11 mouse cellular contexts compared by ENCODE assay signal in genomic region chr4:43427501-43428179, GRCm38 (mm10). TPM values are rescaled to one million over a fixed set of nuclear protein-coding genes. Genes with fewer than 3 reads are reported as not detected.
A peak's percentile ranks its signal among the peaks of the same experiment; 100 is the strongest.
DNase-seq lines count a peak whose midpoint lies in the region; ATAC-seq and TF ChIP-seq lines count a peak whose summit lies in the region.
"Had no signal": no experiment of that assay in that cellular context is flagged by ENCODE, and none has a peak within 500 bp of the region (broad histone marks: within the 10 kb centered on the region; RNA-seq: fewer than 3 reads in every experiment).

No protein-coding gene starts in this region.

- H3K4me2 ChIP-seq in midbrain, embryonic 11.5 days, result no peak overlapping the region
- H3K4me2 ChIP-seq in midbrain, embryonic 16.5 days (ENCODE audit: low read length), result no peak overlapping the region
- peak overlapping the region; percentile 4; the same call in 1 of the 2 replicates for H3K4me2 ChIP-seq in embryonic facial prominence, embryonic 12.5 days (replicated peaks)
- H3K4me2 ChIP-seq in hindbrain, postnatal 0 days (ENCODE audit: low read depth, low read length), result 0 out of 2 replicates have a peak overlapping the region, but pooled peaks have one; percentile 10
- H3K4me2 ChIP-seq: heart, embryonic 15.5 days had no signal

- no peaks in the 10 kb centered on the region for H3K9me3 ChIP-seq in midbrain, embryonic 11.5 days (ENCODE audit: control insufficient read depth, low read length)
- H3K9me3 ChIP-seq in midbrain, embryonic 16.5 days (replicated peaks; ENCODE audit: control insufficient read depth, low read length, poor library complexity, severe bottlenecking), result no peaks in the 10 kb centered on the region
- no peaks in the 10 kb centered on the region for H3K9me3 ChIP-seq in embryonic facial prominence, embryonic 12.5 days
- H3K9me3 ChIP-seq in hindbrain, postnatal 0 days (ENCODE audit: low read length), result no peaks in the 10 kb centered on the region
- H3K9me3 ChIP-seq: heart, embryonic 15.5 days had no signal

- peak; percentile 88 for DNase-seq in midbrain, embryonic 11.5 days (ENCODE audit: low spot score, missing footprints)
- peak; percentile 37 for DNase-seq in hindbrain, postnatal 0 days (ENCODE audit: low spot score)
- DNase-seq in thymus, postnatal 0 days (ENCODE audit: low spot score), result peak; percentile 93
- DNase-seq in lung, adult 2 months, result no peak
- DNase-seq in lung, postnatal 36 days, result no peak
- DNase-seq in layer of hippocampus, postnatal 36 days, result no peak
- DNase-seq: cerebellum, postnatal 36 days had no signal

- H3K9ac ChIP-seq in midbrain, embryonic 11.5 days (ENCODE audit: low read length), result no peak overlapping the region
- no peak overlapping the region for H3K9ac ChIP-seq in midbrain, embryonic 16.5 days (ENCODE audit: low read depth, low read length)
- 0 out of 2 replicates have a peak overlapping the region, but pooled peaks have one; percentile 8 for H3K9ac ChIP-seq in embryonic facial prominence, embryonic 12.5 days
- no peak overlapping the region for H3K9ac ChIP-seq in hindbrain, postnatal 0 days (replicated peaks; ENCODE audit: low read length)
- H3K9ac ChIP-seq: heart, embryonic 15.5 days had no signal

- 19% methylated on average over 23 of the region's 23 CpGs for WGBS in midbrain, embryonic 11.5 days
- 19% methylated on average over 23 of the region's 23 CpGs for WGBS in midbrain, embryonic 16.5 days
- WGBS in embryonic facial prominence, embryonic 12.5 days, result 22% methylated on average over 22 of the region's 23 CpGs
- 22% methylated on average over 23 of the region's 23 CpGs for WGBS in hindbrain, postnatal 0 days
- 47% methylated on average over 23 of the region's 23 CpGs for WGBS in lung, adult 2 months

- no peak for TF ChIP-seq POLR2A in lung, adult 2 months (IDR thresholded peaks at IDR 0.05; ENCODE audit: borderline replicate concordance, extremely low read depth, low read depth, low read length)

- peaks cover 45% of the 10 kb centered on the region for H3K27me3 ChIP-seq in midbrain, embryonic 11.5 days (ENCODE audit: control insufficient read depth, insufficient read depth, low read length)
- peaks cover 4% of the 10 kb centered on the region; the same call in 1 of the 2 replicates for H3K27me3 ChIP-seq in midbrain, embryonic 16.5 days (ENCODE audit: control insufficient read depth, insufficient read depth, low read depth, low read length)
- peaks cover 70% of the 10 kb centered on the region for H3K27me3 ChIP-seq in embryonic facial prominence, embryonic 12.5 days
- H3K27me3 ChIP-seq in hindbrain, postnatal 0 days (ENCODE audit: insufficient read depth, low read length), result no peaks in the 10 kb centered on the region

- no peak overlapping the region for H3K27ac ChIP-seq in midbrain, embryonic 11.5 days (ENCODE audit: low read depth, low read length)
- no peak overlapping the region for H3K27ac ChIP-seq in midbrain, embryonic 16.5 days (ENCODE audit: low read length)
- H3K27ac ChIP-seq in embryonic facial prominence, embryonic 12.5 days, result no peak overlapping the region
- 0 out of 2 replicates have a peak overlapping the region, but pooled peaks have one; percentile 36 for H3K27ac ChIP-seq in hindbrain, postnatal 0 days
- H3K27ac ChIP-seq: heart, embryonic 15.5 days had no signal

- peaks cover 4% of the 10 kb centered on the region; the same call in 1 of the 2 replicates for H3K36me3 ChIP-seq in midbrain, embryonic 11.5 days (ENCODE audit: control insufficient read depth, insufficient read depth, low read length)
- H3K36me3 ChIP-seq in midbrain, embryonic 16.5 days (ENCODE audit: control insufficient read depth, insufficient read depth, low read length), result peaks cover 41% of the 10 kb centered on the region
- H3K36me3 ChIP-seq in embryonic facial prominence, embryonic 12.5 days, result peaks cover 40% of the 10 kb centered on the region
- H3K36me3 ChIP-seq in hindbrain, postnatal 0 days (ENCODE audit: insufficient read depth, low read length), result peaks cover 46% of the 10 kb centered on the region

- H3K4me1 ChIP-seq in midbrain, embryonic 11.5 days (ENCODE audit: control insufficient read depth, insufficient read depth, low read length), result peaks cover 13% of the 10 kb centered on the region
- peaks cover 7% of the 10 kb centered on the region; the same call in 1 of the 2 replicates for H3K4me1 ChIP-seq in midbrain, embryonic 16.5 days (ENCODE audit: control insufficient read depth, insufficient read depth, low read length)
- peaks cover 26% of the 10 kb centered on the region for H3K4me1 ChIP-seq in embryonic facial prominence, embryonic 12.5 days
- no peaks in the 10 kb centered on the region for H3K4me1 ChIP-seq in hindbrain, postnatal 0 days (ENCODE audit: insufficient read depth, low read length)
- H3K4me1 ChIP-seq in lung, adult 2 months (ENCODE audit: control insufficient read depth, insufficient read depth, low read length), result peaks cover 4% of the 10 kb centered on the region; the same call in 1 of the 2 replicates

- no peak overlapping the region for H3K4me3 ChIP-seq in midbrain, embryonic 11.5 days (ENCODE audit: low read depth, low read length)
- H3K4me3 ChIP-seq in midbrain, embryonic 16.5 days (ENCODE audit: low read depth, low read length), result no peak overlapping the region
- H3K4me3 ChIP-seq in embryonic facial prominence, embryonic 12.5 days, result no peak overlapping the region
- H3K4me3 ChIP-seq in hindbrain, postnatal 0 days (ENCODE audit: low read length), result no peak overlapping the region
- H3K4me3 ChIP-seq in lung, adult 2 months (replicated peaks; ENCODE audit: extremely low read depth, low read depth, low read length), result no peak overlapping the region
- H3K4me3 ChIP-seq: heart, embryonic 15.5 days had no signal

- no peak for TF ChIP-seq CTCF in hindbrain, postnatal 0 days (IDR thresholded peaks at IDR 0.05; ENCODE audit: low read depth)
- no peak for TF ChIP-seq CTCF in lung, adult 2 months (IDR thresholded peaks at IDR 0.05; ENCODE audit: insufficient read depth, low read length)

- ATAC-seq in midbrain, embryonic 11.5 days (ENCODE audit: low FRiP score), result no peak
- no peak for ATAC-seq in midbrain, embryonic 16.5 days
- no peak for ATAC-seq in embryonic facial prominence, embryonic 12.5 days (ENCODE audit: insufficient number of reproducible peaks, insufficient read depth, low FRiP score, low TSS enrichment)
- ATAC-seq in hindbrain, postnatal 0 days, result no peak

RNA-seq across cellular contexts. Expression of gene Fam166b, which starts 1.3 kb away (rescaled TPM):
- 0.54 and 0.59 TPM in 2 replicates for polyA plus RNA-seq in midbrain, embryonic 11.5 days (2014; fragmentation: Nextera tagmentation; extraction: Ambion mirVana)
- polyA plus RNA-seq in midbrain, embryonic 16.5 days (2015; fragmentation: Nextera tagmentation; extraction: Ambion mirVana), result 1.6 and 2.3 TPM in 2 replicates
- 0.27 TPM in 1 of 2 replicates, not detected in the other for polyA plus RNA-seq in embryonic facial prominence, embryonic 12.5 days (2016; fragmentation: Nextera tagmentation; extraction: Ambion mirVana)
- 0.61 and 1.4 TPM in 2 replicates for total RNA-seq in hindbrain, postnatal 0 days (2014; rRNA removed)
- polyA plus RNA-seq in hindbrain, postnatal 0 days (2015; fragmentation: Nextera tagmentation; extraction: Ambion mirVana), result 1.6 TPM in 2 replicates
- polyA plus RNA-seq in thymus, postnatal 0 days (2015; fragmentation: Nextera tagmentation; extraction: Ambion mirVana), result 0.14 and 0.19 TPM in 2 replicates
- 14.4 and 15.8 TPM in 2 replicates for polyA plus RNA-seq in lung, adult 2 months (2012; rRNA removed)
- 1 to 10 TPM in 1 of 2 experiments, under 1 TPM in 1; 0.72 to 2.6 TPM for total RNA-seq in layer of hippocampus, postnatal 36 days (2021)

RNA-seq across cellular contexts. Expression of gene Tesk1, which starts 14.1 kb away (rescaled TPM):
- 7.2 and 7.3 TPM in 2 replicates for polyA plus RNA-seq in midbrain, embryonic 11.5 days (2014; fragmentation: Nextera tagmentation; extraction: Ambion mirVana)
- 10.7 and 11.2 TPM in 2 replicates for polyA plus RNA-seq in midbrain, embryonic 16.5 days (2015; fragmentation: Nextera tagmentation; extraction: Ambion mirVana)
- polyA plus RNA-seq in embryonic facial prominence, embryonic 12.5 days (2016; fragmentation: Nextera tagmentation; extraction: Ambion mirVana), result 15.4 and 16.5 TPM in 2 replicates
- total RNA-seq in hindbrain, postnatal 0 days (2014; rRNA removed), result 157 and 171 TPM in 2 replicates
- 16.2 and 17.8 TPM in 2 replicates for polyA plus RNA-seq in hindbrain, postnatal 0 days (2015; fragmentation: Nextera tagmentation; extraction: Ambion mirVana)
- 2.1 and 2.8 TPM in 2 replicates for polyA plus RNA-seq in thymus, postnatal 0 days (2015; fragmentation: Nextera tagmentation; extraction: Ambion mirVana)
- 83.6 and 83.9 TPM in 2 replicates for polyA plus RNA-seq in lung, adult 2 months (2012; rRNA removed)
- total RNA-seq in layer of hippocampus, postnatal 36 days (2021), result 10 to 100 TPM; 76.2 to 76.3 TPM

RNA-seq across cellular contexts. Expression of gene Cd72, which starts 26.8 kb away (rescaled TPM):
- polyA plus RNA-seq in midbrain, embryonic 11.5 days (2014; fragmentation: Nextera tagmentation; extraction: Ambion mirVana), result 2.9 and 3.4 TPM in 2 replicates
- polyA plus RNA-seq in midbrain, embryonic 16.5 days (2015; fragmentation: Nextera tagmentation; extraction: Ambion mirVana), result 5.0 and 5.8 TPM in 2 replicates
- 3.5 and 3.7 TPM in 2 replicates for polyA plus RNA-seq in embryonic facial prominence, embryonic 12.5 days (2016; fragmentation: Nextera tagmentation; extraction: Ambion mirVana)
- not detected in 2 replicates for total RNA-seq in hindbrain, postnatal 0 days (2014; rRNA removed)
- polyA plus RNA-seq in hindbrain, postnatal 0 days (2015; fragmentation: Nextera tagmentation; extraction: Ambion mirVana), result 4.4 and 4.7 TPM in 2 replicates
- 6.4 and 6.6 TPM in 2 replicates for polyA plus RNA-seq in thymus, postnatal 0 days (2015; fragmentation: Nextera tagmentation; extraction: Ambion mirVana)
- 3.4 and 6.2 TPM in 2 replicates for polyA plus RNA-seq in lung, adult 2 months (2012; rRNA removed)
- total RNA-seq in layer of hippocampus, postnatal 36 days (2021), result not detected

RNA-seq across cellular contexts. Expression of gene Rusc2, which starts 45.9 kb away (rescaled TPM):
- polyA plus RNA-seq in midbrain, embryonic 11.5 days (2014; fragmentation: Nextera tagmentation; extraction: Ambion mirVana), result 13.7 TPM in 2 replicates
- 85.4 and 89.0 TPM in 2 replicates for polyA plus RNA-seq in midbrain, embryonic 16.5 days (2015; fragmentation: Nextera tagmentation; extraction: Ambion mirVana)
- 15.7 and 18.1 TPM in 2 replicates for polyA plus RNA-seq in embryonic facial prominence, embryonic 12.5 days (2016; fragmentation: Nextera tagmentation; extraction: Ambion mirVana)
- 151 and 189 TPM in 2 replicates for total RNA-seq in hindbrain, postnatal 0 days (2014; rRNA removed)
- 51.3 and 63.8 TPM in 2 replicates for polyA plus RNA-seq in hindbrain, postnatal 0 days (2015; fragmentation: Nextera tagmentation; extraction: Ambion mirVana)
- polyA plus RNA-seq in thymus, postnatal 0 days (2015; fragmentation: Nextera tagmentation; extraction: Ambion mirVana), result 0.48 and 0.69 TPM in 2 replicates
- polyA plus RNA-seq in lung, adult 2 months (2012; rRNA removed), result 91.1 and 92.8 TPM in 2 replicates
- total RNA-seq in layer of hippocampus, postnatal 36 days (2021), result 100 to 1,000 TPM; 104 to 120 TPM

RNA-seq across cellular contexts. Expression of gene Sit1, which starts 55.9 kb away (rescaled TPM):
- not detected in 2 replicates for polyA plus RNA-seq in midbrain, embryonic 11.5 days (2014; fragmentation: Nextera tagmentation; extraction: Ambion mirVana)
- not detected in 2 replicates for polyA plus RNA-seq in midbrain, embryonic 16.5 days (2015; fragmentation: Nextera tagmentation; extraction: Ambion mirVana)
- not detected in 2 replicates for polyA plus RNA-seq in embryonic facial prominence, embryonic 12.5 days (2016; fragmentation: Nextera tagmentation; extraction: Ambion mirVana)
- total RNA-seq in hindbrain, postnatal 0 days (2014; rRNA removed), result 0.90 TPM in 1 of 2 replicates, not detected in the other
- not detected in 2 replicates for polyA plus RNA-seq in hindbrain, postnatal 0 days (2015; fragmentation: Nextera tagmentation; extraction: Ambion mirVana)
- 138 and 168 TPM in 2 replicates for polyA plus RNA-seq in thymus, postnatal 0 days (2015; fragmentation: Nextera tagmentation; extraction: Ambion mirVana)
- 0.85 and 1.2 TPM in 2 replicates for polyA plus RNA-seq in lung, adult 2 months (2012; rRNA removed)
- total RNA-seq in layer of hippocampus, postnatal 36 days (2021), result not detected
- total RNA-seq: left cerebral cortex, postnatal 25 days had no signal

Comparison
In these comparisons a context has a peak if more than half of its experiments do, and no peak if none do; other contexts are left out.
1. DNase-seq: peak in midbrain, embryonic 11.5 days (single experiment), hindbrain, postnatal 0 days (single experiment) and thymus, postnatal 0 days (single experiment); none in lung, adult 2 months (single experiment), lung, postnatal 36 days (single experiment) and layer of hippocampus, postnatal 36 days (0 of 2).
2. H3K4me2 ChIP-seq: peak in embryonic facial prominence, embryonic 12.5 days (single experiment) and hindbrain, postnatal 0 days (single experiment); none in midbrain, embryonic 11.5 days (single experiment) and midbrain, embryonic 16.5 days (single experiment).